Mouse (Mus musculus) small intestine, adult 2 months (tissue): ENCODE measurements at regions not wholly inside any gene's neighbourhood (a gene's known extent, or its start where the extent isn't known, plus 50 kb on each side); places are given as distances from the start of the nearest gene placed in this dataset.

ENCODE experiments used
- CTCF ChIP-seq: fragments of 200-500 bp; IDR thresholded peaks from 2 replicates; pipeline ENCODE4 v1.5.1; 2012; ENCODE audit warnings: low read depth, mild to moderate bottlenecking, control low read depth, inconsistent platforms, low read length, moderate library complexity, mixed read lengths; ENCODE audit not compliant: insufficient replicate concordance, insufficient read length; ENCODE audit errors: extremely low read depth
- POLR2A ChIP-seq: fragments of 200-500 bp; IDR thresholded peaks from 2 replicates; pipeline ENCODE4 v1.6.1; 2012; ENCODE audit warnings: low read depth, mild to moderate bottlenecking, control low read depth, inconsistent platforms, low read length, moderate library complexity

GRCm38 (mm10) chr10:42076711-42077110 is 58.5 kb upstream of the Armc2 start:
- TF ChIP-seq CTCF (no peak), POLR2A (no peak)
